Mouse (Mus musculus) erythroblast, adult 5-6 weeks (primary cell): Measurements from ENCODE around the gene Rbm5. TPM values are rescaled to one million over a fixed set of nuclear protein-coding genes. Genes with fewer than 3 reads are reported as not detected.

ENCODE experiments used
- ATAC-seq: replicated peaks from 2 replicates; pipeline ENCODE4 v1.8.0; 2016; ENCODE audit warnings: moderate number of reproducible peaks, mild to moderate bottlenecking, moderate TSS enrichment, inconsistent platforms; ENCODE audit not compliant: poor library complexity, low FRiP score, severe bottlenecking
- total RNA-seq, 2 experiments: library from RNA; stranded (forward) in 1 of 2; stranded (reverse) in 1 of 2; fragments of 150-400 nt in 1 of 2; fragments of 200-764, 138-1000 nt in 1 of 2; gene quantifications; 2 replicates each; pipeline versions ENCODE4 v1.2.3 to v1.2.4; 2015 to 2017; ENCODE audit warnings: low replicate concordance in 2 of 2

Rbm5 gene
- total RNA-seq, 2 experiments from 2014 or later = 204 to 507 TPM

- no peak for ATAC-seq
Observed at GRCm38 (mm10) chr9:107735356-107736184, 35.2 kb downstream of the Rbm5 start.

DNA sequence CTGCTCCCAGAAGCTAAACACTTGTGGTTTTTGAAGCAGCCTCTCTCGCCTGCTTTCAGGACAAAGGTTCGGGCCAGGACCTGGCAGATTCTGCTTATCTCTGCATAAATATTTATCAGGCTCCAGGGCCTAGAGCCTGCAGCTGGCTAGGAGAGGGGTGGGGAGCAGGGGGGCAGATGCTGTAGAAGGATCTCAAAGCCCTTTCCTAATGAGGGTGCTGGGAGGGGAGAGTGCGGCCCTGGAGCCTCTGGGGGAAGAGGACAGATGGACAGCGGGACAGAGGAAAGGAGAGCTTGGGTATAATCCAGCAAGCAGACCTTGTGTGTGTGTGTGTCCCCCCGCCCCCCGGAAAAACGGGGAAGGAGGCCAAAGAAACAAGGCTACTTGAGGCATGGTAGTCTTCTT is 36.2 kb downstream of the Rbm5 start:
- no peak for ATAC-seq

- ATAC-seq = no peak
Observed at GRCm38 (mm10) chr9:107729709-107730108, 41.1 kb downstream of the Rbm5 start.

DNA sequence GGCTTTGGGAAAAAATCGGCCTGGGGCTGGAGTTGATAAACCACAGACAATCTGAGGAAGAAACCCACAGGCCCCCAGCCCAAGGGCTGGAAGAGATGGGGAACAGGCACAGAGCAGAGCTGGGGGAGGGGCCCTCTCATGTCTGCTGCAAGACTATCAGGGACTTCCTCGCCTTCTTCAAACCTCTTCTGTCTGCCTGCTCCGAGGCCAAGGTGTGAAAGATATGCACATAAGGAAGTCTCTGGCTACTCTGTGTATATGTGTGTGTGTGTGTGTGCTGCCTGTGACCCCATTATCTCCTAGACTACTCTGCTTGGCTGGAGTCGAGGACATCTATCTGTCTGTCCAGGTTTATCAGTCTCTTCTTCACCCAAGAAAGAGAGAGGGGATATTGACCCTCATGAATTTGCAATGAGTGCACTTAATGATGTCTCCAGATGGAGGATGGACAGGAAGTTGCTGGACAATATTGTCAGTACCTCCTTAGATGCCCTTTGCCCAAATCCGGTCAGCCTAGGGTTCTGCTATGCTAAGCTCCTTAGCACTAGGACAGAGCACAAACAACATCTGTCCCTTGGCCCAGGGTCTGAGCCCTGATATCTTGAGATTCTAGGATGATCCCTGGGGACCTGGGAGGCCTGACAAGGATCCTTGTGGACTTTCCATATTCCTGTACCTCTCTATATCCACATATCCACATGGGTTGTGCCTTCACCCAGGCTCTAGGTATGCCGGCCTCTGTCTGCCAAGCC is 41.7 kb downstream of the Rbm5 start:
- ATAC-seq = no peak

- ATAC-seq = no peak
Observed at GRCm38 (mm10) chr9:107727041-107727440, 43.8 kb downstream of the Rbm5 start.

DNA sequence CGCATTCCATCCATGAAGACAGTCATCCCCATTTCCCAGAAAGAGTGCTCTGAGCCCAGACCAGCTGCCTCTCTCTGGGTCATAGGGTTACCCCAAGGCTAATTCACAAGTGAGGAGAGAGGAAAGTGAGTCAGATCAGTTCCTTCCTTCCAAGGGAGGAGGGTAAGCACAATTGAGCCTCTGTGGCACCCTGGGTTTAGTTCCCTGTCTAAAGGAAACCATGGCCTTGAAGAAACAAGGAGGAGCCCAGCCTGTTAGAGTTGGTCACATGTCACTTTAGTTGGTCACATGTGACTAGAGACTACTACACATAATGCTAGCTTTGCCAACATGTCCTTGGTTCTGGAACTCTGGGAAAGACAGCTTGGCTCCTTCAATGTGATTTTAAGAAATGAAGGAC is 46.0 kb downstream of the Rbm5 start:
- no peak for ATAC-seq

DNA sequence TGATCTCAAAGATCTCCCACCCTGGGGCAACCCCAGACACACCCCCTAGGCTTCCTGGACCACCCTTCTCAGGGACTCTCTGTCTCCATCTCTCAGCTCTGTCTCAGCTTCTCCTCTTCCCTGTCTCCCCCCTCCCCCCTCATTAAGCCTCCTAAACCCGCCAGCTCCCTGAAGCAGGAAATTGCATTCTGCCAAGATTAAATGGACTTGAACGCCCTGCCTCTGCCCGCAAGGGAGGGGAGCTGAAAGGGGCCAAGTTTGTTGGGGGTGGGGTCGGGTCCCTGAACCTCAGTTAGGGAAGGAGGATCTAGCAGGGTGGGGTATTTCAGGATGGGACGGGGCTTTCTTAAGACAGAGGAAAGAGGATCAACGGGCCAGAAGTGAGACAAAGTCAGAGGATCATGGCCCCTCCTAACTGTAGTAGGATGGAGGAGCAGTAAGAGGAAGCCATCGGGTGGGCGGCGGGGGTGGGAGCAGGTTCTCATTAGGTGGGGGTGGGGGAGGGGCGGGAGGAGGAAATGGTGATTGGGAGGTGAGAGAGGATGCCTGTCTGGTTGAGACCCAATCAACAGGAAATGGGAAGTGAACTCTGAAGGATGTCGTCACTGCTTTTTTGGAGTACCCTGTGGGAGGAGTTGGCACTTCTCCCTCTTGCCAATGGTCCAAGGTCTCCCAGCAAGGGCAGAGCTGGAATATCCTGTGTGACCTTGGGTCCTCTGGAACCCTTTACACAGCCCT is 46.8 kb downstream of the Rbm5 start:
- no peak for ATAC-seq

DNA sequence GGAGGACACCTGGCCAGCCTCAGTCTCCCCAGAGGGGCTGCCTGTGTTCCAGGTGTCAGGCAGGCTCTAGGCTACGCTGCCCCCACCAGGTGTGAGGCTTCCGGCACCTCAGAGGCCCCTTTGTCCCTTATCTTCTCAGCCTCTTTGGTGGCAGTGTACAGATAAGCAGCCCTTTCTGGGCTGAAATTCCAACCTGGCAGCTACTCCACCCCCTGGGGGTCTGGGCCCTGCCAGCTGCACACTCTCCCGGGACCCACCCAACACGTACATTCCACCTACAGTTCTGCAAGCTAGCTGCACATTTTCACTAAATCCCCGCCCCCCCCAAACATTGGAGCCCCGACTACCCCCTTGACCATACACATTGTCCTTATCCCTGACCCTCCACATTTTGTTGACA is 47.5 kb downstream of the Rbm5 start:
- ATAC-seq = no peak

GRCm38 (mm10) chr9:107718781-107719540 is 51.8 kb downstream of the Rbm5 start:
- no peak for ATAC-seq

GRCm38 (mm10) chr9:107716951-107717350 is 53.8 kb downstream of the Rbm5 start:
- no peak for ATAC-seq

DNA sequence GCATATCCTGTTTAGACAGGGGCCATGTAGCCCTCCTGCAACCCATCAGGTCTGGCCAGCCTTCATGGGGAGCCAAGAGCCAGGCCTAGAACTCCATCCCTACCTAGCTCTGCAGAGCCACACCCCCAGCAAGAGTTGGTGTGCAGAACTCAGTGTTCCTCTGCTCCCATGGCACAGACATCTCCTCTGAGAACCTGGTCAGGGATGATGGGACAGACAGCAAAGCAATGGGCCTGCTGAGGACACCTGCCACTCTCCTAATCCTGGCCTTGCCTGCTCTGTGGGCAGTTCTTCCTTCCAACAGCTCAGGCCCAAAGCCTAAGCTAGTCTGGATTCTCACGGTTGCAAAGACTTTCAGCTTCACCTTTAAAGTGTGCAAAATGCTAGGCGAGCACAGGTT is 55.2 kb downstream of the Rbm5 start:
- no peak for ATAC-seq

DNA sequence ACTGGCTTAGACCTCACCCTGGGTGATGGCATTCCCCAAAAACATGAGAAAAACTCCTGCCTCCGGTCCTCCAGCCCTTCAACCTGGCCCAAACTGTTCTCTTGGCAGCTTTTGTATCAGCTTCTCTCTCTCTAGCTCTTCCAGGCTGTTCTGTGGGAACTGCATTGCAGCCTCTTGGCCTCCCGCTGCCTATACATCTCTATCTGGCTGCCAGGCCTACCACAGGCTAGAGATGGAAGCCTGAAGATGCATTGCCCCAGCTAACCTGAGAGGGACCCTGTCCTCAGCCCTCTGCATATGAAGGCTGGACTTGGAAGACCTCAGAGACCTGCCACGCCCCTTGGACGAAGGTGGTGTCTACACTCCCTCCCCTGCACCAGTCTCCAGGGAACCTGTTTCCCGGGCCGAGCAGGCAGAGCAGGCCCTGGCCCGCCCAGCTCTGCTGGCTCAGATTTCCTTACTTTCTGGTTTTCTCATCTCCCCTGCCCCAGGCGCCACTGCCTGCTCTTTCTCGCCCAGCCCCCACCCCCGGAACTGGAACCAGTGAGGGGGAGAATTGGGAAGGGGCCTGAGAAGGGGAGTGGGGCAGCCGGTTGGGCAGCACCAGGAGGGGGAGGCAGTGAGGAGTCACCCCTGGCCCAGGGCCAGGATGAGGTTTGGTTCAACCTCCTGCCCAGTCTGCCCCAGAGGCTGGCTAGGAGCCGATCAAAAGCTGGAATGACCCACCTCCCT is 56.4 kb downstream of the Rbm5 start:
- no peak for ATAC-seq

- peak; percentile 41 for ATAC-seq
Observed at GRCm38 (mm10) chr9:107709697-107710483, 60.9 kb downstream of the Rbm5 start, which contains the start of gene Sema3f. TSS of gene Sema3f (minus strand) at chr9:107710475.

- ATAC-seq = no peak
Observed at GRCm38 (mm10) chr9:107709096-107709696, 61.6 kb downstream of the Rbm5 start.

DNA sequence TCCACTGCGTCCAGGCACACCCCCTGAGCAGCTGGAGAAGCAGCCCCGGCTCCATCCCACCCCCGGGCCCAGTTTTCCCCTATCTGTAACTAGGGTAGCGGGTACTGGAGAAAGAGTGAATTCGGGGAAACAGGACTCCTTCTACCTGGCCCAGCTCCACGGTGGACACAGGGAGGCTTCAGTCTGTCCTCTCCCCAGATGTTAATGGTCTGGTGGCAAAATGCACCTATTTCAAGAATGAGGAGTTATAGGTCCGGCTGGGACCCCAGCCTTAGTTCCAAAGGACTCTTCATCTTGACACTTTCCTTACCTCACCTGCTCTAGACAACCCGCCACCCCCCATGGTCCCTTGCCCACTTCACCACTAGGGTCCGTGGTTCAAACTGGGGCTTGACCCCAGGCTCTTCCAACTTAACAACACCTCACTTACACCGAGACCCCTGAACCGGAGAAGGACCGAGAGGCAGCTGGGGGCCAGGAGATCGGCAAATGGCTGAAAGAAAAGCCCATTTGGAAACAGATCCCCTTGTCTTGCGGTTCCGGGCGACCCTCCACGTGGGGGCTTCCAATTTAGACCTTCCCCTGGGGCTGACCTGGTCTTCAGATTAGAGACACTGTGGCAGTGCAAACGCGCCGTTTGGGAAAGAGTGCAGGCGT is 62.2 kb downstream of the Rbm5 start:
- ATAC-seq = no peak

DNA sequence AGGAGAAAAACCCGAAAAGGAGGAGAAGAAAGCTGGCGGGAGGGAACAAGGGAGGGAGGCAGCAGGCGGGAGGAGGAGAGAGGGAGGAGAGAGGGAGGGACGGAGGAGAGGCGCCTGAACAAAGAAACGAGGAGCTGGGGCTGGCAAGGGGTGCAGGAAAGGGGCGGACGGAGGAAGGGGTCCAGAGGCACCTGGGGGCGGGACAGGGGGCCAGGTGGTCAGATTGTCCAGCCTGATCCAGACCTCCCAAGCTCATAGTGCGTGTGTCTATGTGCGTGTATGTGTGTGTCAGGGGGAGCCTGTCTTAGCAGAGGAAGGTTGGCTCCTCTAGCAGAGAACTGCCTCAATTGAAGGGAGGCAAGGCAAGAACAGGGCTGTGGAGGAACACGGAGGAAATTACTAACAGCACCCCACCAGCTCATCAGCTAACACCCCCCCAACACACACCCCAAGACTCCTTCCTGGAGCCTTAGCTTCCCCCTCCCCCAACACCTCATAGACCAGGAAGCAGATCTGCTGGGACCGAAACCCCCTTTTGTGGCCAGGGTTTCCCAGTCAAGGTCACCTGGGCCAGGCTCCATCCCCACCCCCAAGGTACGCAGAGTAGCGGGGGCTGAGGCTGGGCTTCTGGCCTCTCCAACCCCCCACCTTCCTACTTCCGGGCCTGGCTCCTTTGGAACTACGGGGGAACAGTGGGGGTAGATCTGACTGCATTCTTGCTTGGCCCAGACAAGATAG is 62.9 kb downstream of the Rbm5 start:
- no peak for ATAC-seq

GRCm38 (mm10) chr9:107706781-107707211 is 64.0 kb downstream of the Rbm5 start:
- no peak for ATAC-seq
